Mouse (Mus musculus) megakaryocyte-erythroid progenitor cell, adult 5 weeks (primary cell): ENCODE measurements around the gene Zbtb49. TPM values are rescaled to one million over a fixed set of nuclear protein-coding genes. Genes with fewer than 3 reads are reported as not detected.

Experiments used
- polyA plus RNA-seq: library from polyadenylated mRNA; stranded (reverse); fragments of >175 nt; gene quantifications from 2 replicates; pipeline ENCODE4 v1.2.3, GENCODE M21; 2012

Zbtb49 gene
- polyA plus RNA-seq = 6.8 and 10.0 TPM in 2 replicates

DNA sequence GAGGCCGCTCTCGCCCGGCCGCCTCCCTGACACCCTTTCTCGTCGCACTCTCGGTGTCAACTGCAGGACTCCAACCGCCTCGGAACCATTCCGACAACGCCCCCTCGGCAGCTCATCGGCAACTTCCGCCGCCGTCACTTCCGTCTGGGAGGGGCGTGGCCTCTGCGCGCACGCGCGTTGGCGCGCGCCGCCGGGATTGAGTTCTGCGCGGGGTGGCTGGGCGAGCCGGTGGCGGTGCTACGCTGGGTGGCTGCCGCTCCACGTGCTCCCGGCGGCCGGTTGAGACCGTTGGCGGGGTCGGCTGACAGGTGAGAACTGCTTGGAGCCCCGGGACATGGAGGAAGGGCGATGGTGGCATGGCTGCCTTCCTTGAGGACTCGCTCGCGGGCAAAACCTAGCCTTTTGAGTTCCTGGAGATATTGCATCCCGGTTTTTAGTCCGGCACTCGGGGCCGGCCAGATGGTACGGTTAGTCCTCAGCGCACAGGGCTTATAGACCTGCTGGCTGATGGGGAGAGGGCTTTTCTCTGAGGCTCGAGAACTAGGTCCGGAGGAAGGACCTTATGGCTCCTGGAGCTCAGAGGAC is at the start of gene Zbtb49, which contains the start of gene Lyar:
TSS of gene Zbtb49 (minus strand) at position 130 of the 585 bp plus-strand sequence.
TSS of gene Lyar (plus strand) at position 143 of the 585 bp plus-strand sequence.

GRCm38 (mm10) chr5:38260107-38260682 is 39.9 kb upstream of the Zbtb49 start, which contains the start of gene Tmem128:
Gene Tmem128, plus strand, starts transcription at chr5:38260185.

GRCm38 (mm10) chr5:38159634-38160413 is 60.4 kb downstream of the Zbtb49 start, which contains the start of gene Nsg1:
Gene Nsg1, minus strand, starts transcription at chr5:38159907.

Other genes starting within 250 kb of the Zbtb49 start
- gene Stx18, start 181.7 kb downstream of the Zbtb49 start, polyA plus RNA-seq = 34.2 and 40.6 TPM in 2 replicates
- gene Nsg1, start 60.5 kb downstream of the Zbtb49 start, polyA plus RNA-seq = 0.45 and 0.68 TPM in 2 replicates
- 103 and 160 TPM in 2 replicates for gene Lyar, start within 50 bp of the Zbtb49 start, polyA plus RNA-seq
- gene Tmem128, start 39.7 kb upstream of the Zbtb49 start, polyA plus RNA-seq = 37.8 and 39.9 TPM in 2 replicates
- not detected in 2 replicates for gene Otop1, start 55.5 kb upstream of the Zbtb49 start, polyA plus RNA-seq
- not detected in 2 replicates for gene Drd5, start 98.9 kb upstream of the Zbtb49 start, polyA plus RNA-seq